Mouse (Mus musculus) neutrophil, adult 83 days (primary cell): ENCODE results near the gene Sln. TPM values are rescaled to one million over a fixed set of nuclear protein-coding genes. Genes with fewer than 3 reads are reported as not detected.

Experiments used
- total RNA-seq, 2 experiments: library from RNA; stranded (reverse); gene quantifications; one replicate each; pipeline ENCODE4 v1.2.4; 2023

The Sln gene
- not detected for total RNA-seq

GRCm38 (mm10) chr9:53849864-53850263 is at the start of gene Sln:
TSS of gene Sln (plus strand) at chr9:53850164.

Other genes starting within 250 kb of the Sln start
- 10 to 100 TPM; 16.8 to 20.2 TPM for gene Acat1, start 239.8 kb upstream of the Sln start, total RNA-seq
- gene Cul5, start 180.2 kb upstream of the Sln start, total RNA-seq = 10 to 100 TPM; 13.0 to 15.6 TPM
- gene Rab39, start 143.9 kb upstream of the Sln start, total RNA-seq = 1 to 10 TPM in 1 of 2 experiments, under 1 TPM in 1; 0.85 to 1.2 TPM
- not detected for gene Slc35f2, start 78.6 kb upstream of the Sln start, total RNA-seq
- gene Elmod1, start 125.1 kb downstream of the Sln start, total RNA-seq = not detected
- gene Tnfaip8l3, start 218.2 kb downstream of the Sln start, total RNA-seq = not detected